Mouse (Mus musculus) liver, adult 2 months (tissue): ENCODE data around the gene Pdzrn3. TPM values are rescaled to one million over a fixed set of nuclear protein-coding genes. Genes with fewer than 3 reads are reported as not detected.

Source experiments
- DNase-seq: peaks from one replicate; pipeline ENCODE4 v3.0.0-alpha.2; 2011; ENCODE audit warnings: low read depth, low spot score; ENCODE audit errors: extremely low read depth
- H3K27ac ChIP-seq: fragments of 200-500 bp; replicated peaks from 2 replicates; pipeline ENCODE4 v1.5.1; 2012; ENCODE audit warnings: low read depth, mild to moderate bottlenecking, control low read depth, inconsistent platforms, low read length; ENCODE audit not compliant: insufficient read depth
- H3K27me3 ChIP-seq: fragments of 200-500 bp; 2 replicates; pipeline ENCODE4 v1.6.1; 2012; ENCODE audit warnings: mild to moderate bottlenecking, moderate library complexity, low read length, inconsistent platforms; ENCODE audit not compliant: control insufficient read depth, insufficient read depth
- H3K36me3 ChIP-seq: fragments of 200-500 bp; 2 replicates; pipeline ENCODE4 v1.6.1; 2012; ENCODE audit warnings: low read length, inconsistent platforms; ENCODE audit not compliant: control insufficient read depth, insufficient read depth
- H3K4me1 ChIP-seq: fragments of 200-500 bp; 2 replicates; pipeline ENCODE4 v1.6.1; 2011; ENCODE audit warnings: low read length; ENCODE audit not compliant: control insufficient read depth, insufficient read depth
- H3K4me3 ChIP-seq: fragments of 200-500 bp; 2 replicates; pipeline ENCODE4 v1.5.1; 2011; ENCODE audit warnings: low read depth, mild to moderate bottlenecking, control low read depth, low read length, moderate library complexity; ENCODE audit not compliant: insufficient read depth
- H3K79me2 ChIP-seq: fragments of 200-500 bp; 2 replicates; pipeline ENCODE4 v1.6.1; 2012; ENCODE audit warnings: inconsistent platforms, mild to moderate bottlenecking, low read length, moderate library complexity; ENCODE audit not compliant: control insufficient read depth, insufficient read depth
- H3K9ac ChIP-seq: fragments of 200-500 bp; 2 replicates; pipeline ENCODE4 v1.6.1; 2012; ENCODE audit warnings: low read depth, mild to moderate bottlenecking, control low read depth, inconsistent platforms, low read length
- CTCF ChIP-seq: fragments of 200-500 bp; IDR thresholded peaks from 2 replicates; pipeline ENCODE4 v1.5.1; 2011; ENCODE audit warnings: low read depth, low read length, control low read depth
- POLR2A ChIP-seq: fragments of 200-500 bp; IDR thresholded peaks from 2 replicates; pipeline ENCODE4 v1.6.1; 2011; ENCODE audit warnings: low read length, control low read depth; ENCODE audit not compliant: insufficient read depth; ENCODE audit errors: extremely low read depth
- WGBS: fragments of 180-500 bp; shearing (Covaris S2); methylation state at CpG from one replicate; pipeline ENCODE4 v1.1.7; 2018; 5-methylcytosine and 5-hydroxymethylcytosine counted together
- polyA plus RNA-seq: library from polyadenylated mRNA; depleted of rRNA; stranded (reverse); fragments of >200 nt; gene quantifications from 2 replicates; pipeline ENCODE4 v1.2.3, GENCODE M21; 2012
- total RNA-seq: library from RNA; depleted of rRNA; stranded (reverse); fragments of >200 nt; gene quantifications from 2 replicates; pipeline ENCODE4 v1.2.3, GENCODE M21; 2014

Pdzrn3 gene
- total and polyA plus RNA-seq, 2 experiments = 2.9 to 3.2 TPM

DNA sequence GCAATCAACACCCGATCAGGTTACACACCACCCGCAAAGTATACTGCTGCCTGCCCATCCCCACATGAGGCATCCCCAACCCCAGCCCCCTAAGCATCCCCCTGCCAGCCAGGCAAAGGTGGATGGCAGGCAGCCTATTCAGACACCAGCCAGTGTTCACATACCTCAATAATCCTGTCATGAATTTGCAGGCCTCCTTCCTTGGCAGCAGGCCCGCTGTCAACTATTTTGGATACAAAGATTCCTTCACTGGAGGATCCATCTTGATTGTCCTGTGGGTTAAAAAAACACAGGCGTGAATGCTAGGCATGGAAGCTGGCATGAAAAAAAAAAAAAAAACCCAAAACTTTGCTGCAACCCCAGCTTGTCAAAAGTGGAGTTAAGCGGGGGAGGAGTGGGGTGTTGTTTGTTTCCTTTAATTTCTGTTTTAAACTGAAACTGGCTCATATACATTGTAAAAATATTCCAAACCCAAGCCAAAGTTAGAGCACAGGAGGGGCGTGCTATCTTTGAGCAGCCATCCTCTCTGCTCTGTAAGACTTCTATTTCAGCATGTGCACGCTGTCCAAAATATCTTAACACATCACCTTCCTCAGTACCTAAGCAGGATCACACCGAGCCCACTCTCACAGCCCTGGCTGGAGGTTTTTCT, 23.3 kb downstream of the Pdzrn3 start:
- WGBS = 79% methylated on average over 8 of the region's 8 CpGs

DNA sequence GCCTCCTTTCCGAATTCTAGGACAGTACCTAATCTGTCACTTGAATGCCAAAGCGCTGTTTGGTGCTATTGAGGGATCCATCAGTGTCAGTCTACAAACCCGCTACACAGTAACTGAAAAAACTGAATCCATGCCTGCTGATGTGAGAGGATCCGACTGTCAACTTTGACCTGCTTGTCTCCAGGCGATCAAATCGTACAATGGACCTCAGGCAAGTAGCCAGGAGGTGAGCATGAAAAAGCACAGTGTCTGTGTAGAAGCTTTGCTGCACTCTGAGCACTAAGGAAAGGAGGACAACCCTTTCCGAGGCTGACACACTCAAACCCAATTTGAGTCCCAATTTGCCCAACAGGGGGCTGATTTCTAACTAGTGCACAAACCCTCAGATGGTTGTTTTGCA, 24.0 kb downstream of the Pdzrn3 start:
- peak; percentile 69 for DNase-seq
- TF ChIP-seq POLR2A = no peak
- TF ChIP-seq CTCF = no peak
- H3K4me1 ChIP-seq = peaks cover 2% of the 10 kb centered on the region; the same call in 1 of the 2 replicates
- H3K27me3 ChIP-seq = no peaks in the 10 kb centered on the region
- 44% methylated on average over 7 of the region's 7 CpGs for WGBS
- H3K4me3 ChIP-seq = no peak overlapping the region
- H3K79me2 ChIP-seq = no peaks in the 10 kb centered on the region; the same call in 1 of the 2 replicates
- no peaks in the 10 kb centered on the region for H3K36me3 ChIP-seq
- H3K9ac ChIP-seq = no peak overlapping the region
- H3K27ac ChIP-seq = no peak overlapping the region

More for the DNA sequence above, 23.3 kb downstream of the Pdzrn3 start:
- Histone ChIP-seq H3K27ac (no peak overlapping the region), H3K4me1 (peaks cover 2% of the 10 kb centered on the region; the same call in 1 of the 2 replicates), H3K9ac (no peak overlapping the region), H3K4me3 (no peak overlapping the region), H3K27me3 (no peaks in the 10 kb centered on the region), H3K36me3 (no peaks in the 10 kb centered on the region), H3K79me2 (no peaks in the 10 kb centered on the region; the same call in 1 of the 2 replicates)
- DNase-seq = no peak
- no peak for TF ChIP-seq POLR2A
- no peak for TF ChIP-seq CTCF

- Histone ChIP-seq H3K79me2 (no peaks in the 10 kb centered on the region; the same call in 1 of the 2 replicates), H3K27ac (no peak overlapping the region), H3K27me3 (no peaks in the 10 kb centered on the region), H3K36me3 (no peaks in the 10 kb centered on the region), H3K9ac (no peak overlapping the region), H3K4me1 (peaks cover 2% of the 10 kb centered on the region; the same call in 1 of the 2 replicates), H3K4me3 (no peak overlapping the region)
- DNase-seq = no peak
- WGBS = 85% methylated on average over 10 of the region's 10 CpGs
- TF ChIP-seq POLR2A = no peak
- no peak for TF ChIP-seq CTCF
These were observed 25.1 kb downstream of the Pdzrn3 start for GRCm38 (mm10) chr6:101352626-101353025.

- no peaks in the 10 kb centered on the region for H3K27me3 ChIP-seq
- whole genome bisulfite sequencing = 19% methylated on average over 1 of the region's 1 CpGs
- H3K4me1 ChIP-seq = peaks cover 2% of the 10 kb centered on the region; the same call in 1 of the 2 replicates
- TF ChIP-seq CTCF (no peak), POLR2A (no peak)
- no peaks in the 10 kb centered on the region for H3K36me3 ChIP-seq
- H3K27ac ChIP-seq = no peak overlapping the region
- DNase-seq = peak; percentile 87
- H3K4me3 ChIP-seq = no peak overlapping the region
- no peaks in the 10 kb centered on the region; the same call in 1 of the 2 replicates for H3K79me2 ChIP-seq
- H3K9ac ChIP-seq = no peak overlapping the region
These were observed 26.6 kb downstream of the Pdzrn3 start for GRCm38 (mm10) chr6:101351100-101351499.

- H3K9ac ChIP-seq = no peak overlapping the region
- WGBS = 57% methylated on average over 7 of the region's 7 CpGs
- H3K27me3 ChIP-seq = no peaks in the 10 kb centered on the region
- no peak overlapping the region for H3K27ac ChIP-seq
- H3K79me2 ChIP-seq = no peaks in the 10 kb centered on the region; the same call in 1 of the 2 replicates
- H3K4me1 ChIP-seq = peaks cover 2% of the 10 kb centered on the region; the same call in 1 of the 2 replicates
- no peak for TF ChIP-seq POLR2A
- TF ChIP-seq CTCF = no peak
- DNase-seq = no peak
- H3K4me3 ChIP-seq = no peak overlapping the region
- H3K36me3 ChIP-seq = no peaks in the 10 kb centered on the region
These were observed 27.2 kb downstream of the Pdzrn3 start for GRCm38 (mm10) chr6:101350414-101350973.

GRCm38 (mm10) chr6:101348496-101348895, 29.2 kb downstream of the Pdzrn3 start:
- no peaks in the 10 kb centered on the region for H3K27me3 ChIP-seq
- no peak for TF ChIP-seq POLR2A
- no peak for TF ChIP-seq CTCF

More at GRCm38 (mm10) chr6:101348496-101348895, 29.2 kb downstream of the Pdzrn3 start:
- Histone ChIP-seq H3K36me3 (no peaks in the 10 kb centered on the region), H3K4me3 (no peak overlapping the region), H3K9ac (no peak overlapping the region), H3K79me2 (no peaks in the 10 kb centered on the region), H3K27ac (no peak overlapping the region), H3K4me1 (no peaks in the 10 kb centered on the region; the same call in 1 of the 2 replicates)
- WGBS = 83% methylated on average over 5 of the region's 5 CpGs
- no peak for DNase-seq
